Mouse (Mus musculus): ENCODE data around the gene Cog8. TPM values are rescaled to one million over a fixed set of nuclear protein-coding genes. Genes with fewer than 3 reads are reported as not detected.
A peak's percentile ranks its signal among the peaks of the same experiment; 100 is the strongest.

Gene Cog8
- 8.4 and 14.6 TPM in 2 replicates for polyA plus RNA-seq (2011; ENCODE audit: insufficient read depth, insufficient read length, low replicate concordance, missing spikeins)

DNA sequence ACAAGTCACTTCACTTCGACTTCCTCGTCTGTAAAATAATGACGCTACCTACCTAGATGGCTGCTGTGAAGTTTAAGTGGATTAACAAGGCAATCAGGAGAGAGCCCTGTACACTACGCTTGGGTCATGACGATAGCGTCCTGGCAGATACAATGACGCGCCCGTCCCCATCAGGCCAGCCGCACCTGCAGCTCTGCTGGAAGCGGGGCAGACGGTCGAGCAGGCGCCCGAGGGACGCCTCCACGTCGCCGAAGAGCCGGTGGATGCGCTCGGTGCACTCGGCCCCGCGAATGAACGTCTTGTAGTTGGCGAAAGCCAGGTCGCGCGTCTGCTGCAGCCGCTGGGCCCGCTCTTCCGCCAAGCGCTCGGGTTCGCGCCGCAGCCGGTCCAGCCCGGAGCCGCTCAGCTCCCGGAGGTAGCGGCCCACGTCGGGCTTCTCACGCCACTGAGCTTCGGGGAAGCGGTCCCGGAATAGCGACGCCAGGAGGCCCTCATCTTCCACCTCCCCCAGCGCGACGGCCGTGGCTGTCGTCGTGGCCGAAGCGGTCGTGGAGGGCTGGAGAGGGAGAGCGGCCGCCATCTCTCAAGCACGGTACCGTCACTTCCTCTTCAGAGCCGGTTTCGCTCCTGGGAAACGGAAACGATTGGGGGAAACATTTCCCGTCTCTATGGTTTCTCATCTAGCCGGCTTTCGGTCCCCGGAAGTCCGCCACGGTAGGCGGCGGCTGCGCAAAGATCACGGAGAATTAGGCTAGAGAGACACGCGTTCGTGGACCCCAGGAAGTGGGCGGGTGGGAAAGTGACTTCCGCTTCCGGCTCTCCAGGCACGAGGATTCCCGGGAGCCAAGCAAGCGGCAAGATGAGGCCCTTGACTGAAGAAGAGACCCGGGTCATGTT lies at the start of gene Cog8, which contains the start of gene Nip7:
Cog8 (minus strand) TSS at position 614 of the 897 bp plus-strand sequence.
Nip7 (plus strand) TSS at position 802 of the 897 bp plus-strand sequence.
- WGBS = under 1% methylated on average over 88 of the region's 88 CpGs
- peak within 1 kb of the TSS; percentile 97 for H3K4me3 ChIP-seq (replicated peaks; ENCODE audit: control insufficient read depth, low read depth, low read length)
- peak within 1 kb of the TSS; percentile 93 for H3K27ac ChIP-seq (ENCODE audit: control insufficient read depth, insufficient read depth, low read depth, low read length, poor library complexity)
- TF ChIP-seq POLR2A (IDR thresholded peaks at IDR 0.05; ENCODE audit: borderline replicate concordance, control insufficient read depth, low read depth, low read length) = peak; percentile 83
- no peak for TF ChIP-seq CTCF (IDR thresholded peaks at IDR 0.05; ENCODE audit: control insufficient read depth, insufficient read depth, low read length)
- peaks cover 1% of the 10 kb centered on the region; the same call in 1 of the 2 replicates for H3K4me1 ChIP-seq (ENCODE audit: control insufficient read depth, insufficient read depth, low read length)

DNA sequence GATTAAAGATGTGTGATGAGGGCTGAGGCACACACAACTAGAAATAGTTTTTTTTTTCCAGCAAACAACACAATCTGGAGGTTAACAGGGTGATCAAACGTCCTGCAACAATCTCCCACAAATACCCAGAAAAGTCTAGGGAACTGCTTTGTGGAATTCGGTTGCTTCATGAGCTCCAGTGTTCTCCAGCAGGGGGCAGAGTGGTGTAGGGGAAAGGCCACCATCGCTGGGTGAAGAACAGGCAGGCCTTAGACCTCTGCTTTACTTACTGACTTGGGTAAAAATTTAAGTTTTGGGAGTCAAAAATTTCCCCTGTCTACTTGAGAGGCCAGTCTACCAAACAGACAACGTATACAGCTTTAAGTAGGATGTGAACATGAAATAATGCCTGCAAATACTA lies 48.1 kb upstream of the Cog8 start:
- no peak overlapping the region for H3K4me3 ChIP-seq (replicated peaks; ENCODE audit: control insufficient read depth, low read depth, low read length)
- peak; percentile 75 for TF ChIP-seq CTCF (IDR thresholded peaks at IDR 0.05; ENCODE audit: control insufficient read depth, insufficient read depth, low read length)
- TF ChIP-seq POLR2A (IDR thresholded peaks at IDR 0.05; ENCODE audit: borderline replicate concordance, control insufficient read depth, low read depth, low read length) = no peak
- H3K4me1 ChIP-seq (ENCODE audit: control insufficient read depth, insufficient read depth, low read length) = no peaks in the 10 kb centered on the region; the same call in 1 of the 2 replicates
- no peak overlapping the region for H3K27ac ChIP-seq (ENCODE audit: control insufficient read depth, insufficient read depth, low read depth, low read length, poor library complexity)
- 23% methylated on average over 4 of the region's 4 CpGs for WGBS

DNA sequence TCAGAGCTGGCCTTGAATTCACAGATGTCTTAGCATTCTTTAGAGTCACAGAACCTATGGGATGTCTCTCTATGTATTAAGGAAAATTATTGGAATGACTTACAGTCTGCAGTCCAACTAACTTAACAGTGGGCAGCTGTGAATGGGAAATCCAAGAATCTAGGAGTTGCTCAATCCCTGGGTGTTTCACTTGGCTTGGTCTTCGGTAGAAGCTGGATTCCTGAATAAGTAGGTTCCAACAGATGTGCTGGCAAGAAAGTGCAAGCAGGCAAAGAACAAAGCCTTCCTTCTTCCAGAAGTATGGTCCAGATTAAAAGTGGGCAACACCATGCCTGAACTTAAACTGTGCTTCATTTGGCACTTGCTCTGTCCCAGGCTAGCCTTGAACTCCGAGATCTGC lies 44.1 kb upstream of the Cog8 start:
- Histone ChIP-seq H3K4me3 (replicated peaks; ENCODE audit: control insufficient read depth, low read depth, low read length) (no peak overlapping the region), H3K27ac (ENCODE audit: control insufficient read depth, insufficient read depth, low read depth, low read length, poor library complexity) (no peak overlapping the region), H3K4me1 (ENCODE audit: control insufficient read depth, insufficient read depth, low read length) (no peaks in the 10 kb centered on the region; the same call in 1 of the 2 replicates)
- WGBS = 71% methylated on average over 2 of the region's 2 CpGs
- TF ChIP-seq POLR2A (IDR thresholded peaks at IDR 0.05; ENCODE audit: borderline replicate concordance, control insufficient read depth, low read depth, low read length) (no peak), CTCF (IDR thresholded peaks at IDR 0.05; ENCODE audit: control insufficient read depth, insufficient read depth, low read length) (no peak)

DNA sequence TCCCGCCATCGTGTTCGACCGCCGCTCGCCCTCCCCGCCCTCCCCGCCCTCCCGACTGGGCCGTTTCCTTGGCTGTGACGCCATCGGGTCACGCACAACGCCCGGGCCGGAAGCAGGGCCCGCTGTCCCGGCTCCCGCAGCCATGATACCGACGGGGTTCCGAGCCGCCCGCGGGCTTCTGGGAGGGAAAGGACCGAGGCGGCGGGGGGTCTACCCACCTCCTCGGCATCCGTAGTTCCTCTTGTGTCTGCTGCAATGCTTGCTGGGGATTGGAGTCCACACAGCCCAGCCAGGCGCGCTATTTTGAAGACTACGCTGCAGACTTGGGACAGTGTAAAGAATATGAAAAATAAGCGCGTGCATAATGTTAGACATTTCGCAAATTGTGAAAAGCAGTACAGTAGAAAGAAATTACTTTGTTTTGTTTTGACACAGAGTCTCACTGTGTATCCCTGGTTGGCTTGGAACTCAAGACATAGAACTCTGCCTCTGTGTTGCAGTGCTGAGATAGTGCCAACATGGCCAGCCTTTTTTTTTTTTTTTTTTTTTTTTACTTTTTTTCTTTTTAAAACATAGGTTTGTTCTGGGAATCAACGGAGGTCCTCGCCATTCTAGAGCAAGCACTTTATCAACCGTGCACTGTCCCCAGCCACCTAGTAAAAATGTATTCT lies 40.0 kb upstream of the Cog8 start, which contains the start of gene Terf2:
Terf2 (minus strand) TSS at position 182 of the 671 bp plus-strand sequence.
- 3% methylated on average over 39 of the region's 39 CpGs for WGBS
- TF ChIP-seq POLR2A (IDR thresholded peaks at IDR 0.05; ENCODE audit: borderline replicate concordance, control insufficient read depth, low read depth, low read length) (peak; percentile 42; the same call in 1 of the 2 replicates), CTCF (IDR thresholded peaks at IDR 0.05; ENCODE audit: control insufficient read depth, insufficient read depth, low read length) (no peak)
- Histone ChIP-seq H3K4me1 (ENCODE audit: control insufficient read depth, insufficient read depth, low read length) (peaks cover 1% of the 10 kb centered on the region), H3K4me3 (replicated peaks; ENCODE audit: control insufficient read depth, low read depth, low read length) (peak within 1 kb of the TSS; percentile 97), H3K27ac (ENCODE audit: control insufficient read depth, insufficient read depth, low read depth, low read length, poor library complexity) (peak within 1 kb of the TSS; percentile 93)

- TF ChIP-seq CTCF (IDR thresholded peaks at IDR 0.05; ENCODE audit: control insufficient read depth, insufficient read depth, low read length) (no peak), POLR2A (IDR thresholded peaks at IDR 0.05; ENCODE audit: borderline replicate concordance, control insufficient read depth, low read depth, low read length) (no peak)
- H3K27ac ChIP-seq (ENCODE audit: control insufficient read depth, insufficient read depth, low read depth, low read length, poor library complexity) = peak overlapping the region; percentile 93
- peak overlapping the region; percentile 97 for H3K4me3 ChIP-seq (replicated peaks; ENCODE audit: control insufficient read depth, low read depth, low read length)
- 2% methylated on average over 53 of the region's 53 CpGs for WGBS
- H3K4me1 ChIP-seq (ENCODE audit: control insufficient read depth, insufficient read depth, low read length) = peaks cover 1% of the 10 kb centered on the region
Observed at GRCm38 (mm10) chr8:107095717-107096365, 39.4 kb upstream of the Cog8 start.

DNA sequence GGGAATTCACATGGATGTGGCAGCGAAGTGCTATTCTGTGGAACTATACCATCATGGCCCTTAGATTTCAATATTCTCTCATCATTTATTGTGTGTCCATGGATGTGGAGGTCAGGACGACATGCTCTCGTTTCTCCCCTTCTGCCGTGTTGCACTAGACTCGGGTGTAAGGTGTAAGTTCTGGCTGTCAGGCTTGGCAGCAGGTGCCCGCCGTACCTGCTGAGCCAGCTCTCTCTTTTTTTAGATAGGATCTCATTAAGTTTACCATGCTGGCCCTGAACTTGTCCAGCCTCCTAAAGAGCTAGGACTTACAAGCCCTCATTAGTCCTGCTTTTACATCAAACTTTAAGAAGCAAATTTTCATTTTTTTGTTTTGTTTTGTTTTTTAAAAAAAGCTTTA lies 34.0 kb upstream of the Cog8 start:
- Histone ChIP-seq H3K27ac (ENCODE audit: control insufficient read depth, insufficient read depth, low read depth, low read length, poor library complexity) (no peak overlapping the region), H3K4me1 (ENCODE audit: control insufficient read depth, insufficient read depth, low read length) (peaks cover 1% of the 10 kb centered on the region), H3K4me3 (replicated peaks; ENCODE audit: control insufficient read depth, low read depth, low read length) (no peak overlapping the region)
- 92% methylated on average over 7 of the region's 7 CpGs for WGBS
- TF ChIP-seq CTCF (IDR thresholded peaks at IDR 0.05; ENCODE audit: control insufficient read depth, insufficient read depth, low read length) (no peak), POLR2A (IDR thresholded peaks at IDR 0.05; ENCODE audit: borderline replicate concordance, control insufficient read depth, low read depth, low read length) (no peak)

GRCm38 (mm10) chr8:107088526-107089063 lies 32.1 kb upstream of the Cog8 start:
- Histone ChIP-seq H3K27ac (ENCODE audit: control insufficient read depth, insufficient read depth, low read depth, low read length, poor library complexity) (no peak overlapping the region), H3K4me3 (replicated peaks; ENCODE audit: control insufficient read depth, low read depth, low read length) (no peak overlapping the region), H3K4me1 (ENCODE audit: control insufficient read depth, insufficient read depth, low read length) (no peaks in the 10 kb centered on the region; the same call in 1 of the 2 replicates)
- TF ChIP-seq CTCF (IDR thresholded peaks at IDR 0.05; ENCODE audit: control insufficient read depth, insufficient read depth, low read length) = no peak
- 92% methylated on average over 5 of the region's 5 CpGs for WGBS
